Mouse (Mus musculus) mouse embryonic stem cell (cell line): ENCODE measurements at regions not wholly inside any gene's neighbourhood (a gene's known extent, or its start where the extent isn't known, plus 50 kb on each side); places are given as distances from the start of the nearest gene placed in this dataset.

ENCODE experiments used
- in situ Hi-C, 2 experiments: fragments of 300-500 bp; cut with MboI; formaldehyde crosslinking; loops; 1 replicate in 1 of 2; 3 replicates in 1 of 2; pipeline ENCODE4 v1.14.3; 2019 to 2020; ENCODE audit warnings: low sequenced_read_pairs in 2 of 2, low pct_unique_long_range_greater_than_20kb in 1 of 2, mixed read lengths in 1 of 2; ENCODE audit not compliant: unreplicated experiment in 1 of 2

DNA sequence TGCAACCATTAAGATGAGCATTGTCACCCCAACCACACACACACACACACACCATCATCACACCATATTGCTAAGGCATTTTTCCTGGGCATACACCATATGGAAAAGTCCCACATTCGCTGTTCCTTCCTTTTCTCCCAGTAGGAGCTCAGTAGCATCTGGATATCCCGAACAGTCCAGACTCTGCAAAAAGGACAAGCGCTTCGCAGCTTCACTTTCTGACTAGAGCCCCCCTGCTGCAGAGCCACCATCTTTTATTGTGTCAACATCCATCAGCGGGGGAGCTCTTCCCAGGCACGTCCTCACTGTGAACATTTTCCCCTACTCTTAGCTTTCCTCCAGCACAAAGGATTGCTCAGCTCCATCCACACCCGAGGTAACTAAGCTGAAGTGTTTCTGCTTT, 300.1 kb downstream of the Mat2b start:
- in situ Hi-C loops, result no loop called here

- in situ Hi-C loops, result no loop called here
Measured at GRCm38 (mm10) chr11:40394283-40394758, 300.7 kb downstream of the Mat2b start.

DNA sequence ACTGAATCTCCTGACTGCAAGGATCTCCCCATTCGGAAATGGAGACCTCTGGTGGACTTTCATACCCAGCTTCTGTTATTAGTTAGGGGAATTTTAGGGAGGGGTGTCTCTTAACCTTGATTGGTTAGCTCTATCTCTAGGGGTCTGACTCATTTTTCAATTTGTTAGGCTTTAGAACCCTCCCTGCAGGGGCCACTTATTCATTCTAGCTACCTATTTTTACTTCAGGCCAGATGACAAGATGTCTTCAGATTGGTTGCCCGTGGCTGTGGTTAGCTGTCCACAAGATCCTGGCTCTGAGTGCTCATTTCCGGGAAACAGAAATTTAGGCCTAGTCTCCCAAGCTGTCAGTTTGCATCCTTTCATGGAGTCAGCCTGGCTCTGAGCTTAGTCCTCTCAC, 314.3 kb downstream of the Mat2b start:
- in situ Hi-C loops, result no loop called here

DNA sequence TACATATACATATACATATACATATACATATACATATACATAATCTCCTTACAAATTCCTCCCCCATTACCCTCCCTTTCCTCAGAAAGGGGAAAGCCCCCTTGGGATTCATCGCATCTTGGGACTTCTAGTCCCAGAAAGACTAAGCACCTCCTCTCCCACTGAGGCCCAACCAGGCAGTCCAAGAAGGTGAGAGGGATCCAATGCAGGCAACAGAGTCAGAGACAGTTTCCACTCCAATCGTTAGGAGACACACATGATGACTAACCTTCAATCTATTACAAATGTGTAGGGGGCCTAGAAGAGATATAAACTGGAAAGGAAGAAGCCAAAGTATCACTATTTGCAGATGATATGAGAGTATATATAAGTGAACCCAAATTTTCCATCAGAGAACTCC, 323.3 kb downstream of the Mat2b start:
- in situ Hi-C loops, result no loop called here

- in situ Hi-C loops, result no loop called here
Measured at GRCm38 (mm10) chr11:40366573-40366972, 328.4 kb downstream of the Mat2b start.

GRCm38 (mm10) chr11:40362530-40363185, 332.3 kb downstream of the Mat2b start:
- in situ Hi-C loops, result no loop called here
